Mouse (Mus musculus) heart, adult 2 months (tissue): Measurements from ENCODE around the gene Gpr176.

ENCODE experiments used
- CTCF ChIP-seq: fragments of 200-600 bp; IDR thresholded peaks from 2 replicates; pipeline ENCODE4 v1.8.1; 2022; ENCODE audit warnings: antibody characterized with exemption, mild to moderate bottlenecking, moderate library complexity
- EP300 ChIP-seq: fragments of 200-500 bp; IDR thresholded peaks from 2 replicates; pipeline ENCODE4 v1.6.1; 2011; ENCODE audit warnings: low read depth, low read length, control low read depth; ENCODE audit not compliant: insufficient read depth
- POLR2A ChIP-seq: fragments of 200-500 bp; IDR thresholded peaks from 2 replicates; pipeline ENCODE4 v1.6.1; 2011; ENCODE audit warnings: mild to moderate bottlenecking, low read depth, low read length, control low read depth; ENCODE audit not compliant: insufficient read depth

DNA sequence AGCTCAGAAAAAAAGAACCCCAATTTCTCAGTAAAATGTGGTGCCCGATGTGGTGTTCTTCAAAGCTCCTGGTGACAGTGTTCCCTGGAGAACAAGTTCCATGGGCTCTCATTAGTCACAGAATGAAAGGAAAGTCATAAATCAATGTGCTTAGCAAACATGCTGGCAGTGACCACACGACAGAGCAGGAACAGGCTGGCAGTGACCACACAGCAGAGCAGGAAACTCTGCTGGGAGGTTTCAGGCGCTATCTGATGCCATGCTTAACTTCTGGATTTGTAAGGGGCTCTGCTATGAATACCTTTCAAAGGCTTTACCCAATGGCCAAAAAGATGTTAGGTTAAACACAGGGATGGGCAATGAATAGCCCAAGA lies 66.7 kb downstream of the Gpr176 start:
- TF ChIP-seq CTCF, result no peak
- no peak for TF ChIP-seq POLR2A
- no peak for TF ChIP-seq EP300
